Mouse (Mus musculus) gastrocnemius, postnatal 10 days (tissue): ENCODE measurements around the gene Zfp51. TPM values are rescaled to one million over a fixed set of nuclear protein-coding genes. Genes with fewer than 3 reads are reported as not detected.
A peak's percentile ranks its signal among the peaks of the same experiment; 100 is the strongest.
"Not testable (repeated sequence)": the region's sequence is repeated elsewhere in the genome, so short reads cannot be mapped to it uniquely, and the experiment has no call there.

Source experiments
- DNase-seq: peaks from one replicate; pipeline ENCODE4 v3.0.0; 2021; ENCODE audit warnings: mixed read lengths
- long read RNA-seq, 2 experiments: library from polyadenylated mRNA; stranded (forward); transcript quantifications; one replicate each; pipeline ENCODE4 v2.0.0; 2021
- total RNA-seq, 2 experiments: library from RNA; stranded (reverse); gene quantifications; 2 replicates each; pipeline ENCODE4 v1.2.3; 2021

Zfp51 gene
- 1 to 10 TPM; 4.0 to 4.5 TPM for total RNA-seq
- long read RNA-seq, experiment 1, transcript Zfp51-201 (5 exons, 2,574 nt), result major isoform, 7 of 9 reads
- long read RNA-seq, experiment 1, partial matches to known transcripts, result 1 of 9 reads
- long read RNA-seq, experiment 1, other reads (novel, unspliced or antisense), result 1 of 9 reads
- long read RNA-seq, experiment 2, transcript Zfp51-201 (5 exons, 2,574 nt), result major isoform, 9 of 9 reads
- long read RNA-seq, experiment 2, partial matches to known transcripts, result 0 of 9 reads
- long read RNA-seq, experiment 2, other reads (novel, unspliced or antisense), result 0 of 9 reads

GRCm38 (mm10) chr17:21450138-21450704 lies at the start of gene Zfp51:
TSS of gene Zfp51 (plus strand) at chr17:21450374.
- peak; percentile 90 for DNase-seq

- DNase-seq, result peak; percentile 54
These were observed 27.2 kb upstream of the Zfp51 start, which contains the start of gene Zfp54 for GRCm38 (mm10) chr17:21422664-21423599. TSS of gene Zfp54 (plus strand) at chr17:21423227.

- not testable (repeated sequence) for DNase-seq
These were observed 11.3 kb upstream of the Zfp51 start for GRCm38 (mm10) chr17:21438806-21439400.

- DNase-seq, result peak; percentile 42
These were observed 505 bp upstream of the Zfp51 start for GRCm38 (mm10) chr17:21449669-21450068.

GRCm38 (mm10) chr17:21463550-21463949 lies 13.4 kb downstream of the Zfp51 start:
- DNase-seq, result no peak

GRCm38 (mm10) chr17:21472032-21472652 lies 22.0 kb downstream of the Zfp51 start:
- no peak for DNase-seq

GRCm38 (mm10) chr17:21472653-21473307 lies 22.6 kb downstream of the Zfp51 start:
- DNase-seq, result no peak

GRCm38 (mm10) chr17:21473362-21474190 lies 23.4 kb downstream of the Zfp51 start:
- no peak for DNase-seq

GRCm38 (mm10) chr17:21474729-21475128 lies 24.6 kb downstream of the Zfp51 start:
- not testable (repeated sequence) for DNase-seq

GRCm38 (mm10) chr17:21475290-21475689 lies 25.1 kb downstream of the Zfp51 start:
- not testable (repeated sequence) for DNase-seq

- not testable (repeated sequence) for DNase-seq
These were observed 26.2 kb downstream of the Zfp51 start for GRCm38 (mm10) chr17:21476351-21476750.

- DNase-seq, result not testable (repeated sequence)
These were observed 28.1 kb downstream of the Zfp51 start for GRCm38 (mm10) chr17:21478103-21478777.

GRCm38 (mm10) chr17:21488760-21489499 lies 38.8 kb downstream of the Zfp51 start, which contains the start of gene Zfp53:
TSS of gene Zfp53 (plus strand) at chr17:21488998.
- peak; percentile 71 for DNase-seq

- DNase-seq, result no peak
These were observed 39.4 kb downstream of the Zfp51 start for GRCm38 (mm10) chr17:21489500-21490001.

GRCm38 (mm10) chr17:21501365-21501764 lies 51.2 kb downstream of the Zfp51 start:
- DNase-seq, result no peak

- no peak for DNase-seq
These were observed 54.4 kb downstream of the Zfp51 start for GRCm38 (mm10) chr17:21504524-21504923.

- DNase-seq, result no peak
These were observed 56.1 kb downstream of the Zfp51 start for GRCm38 (mm10) chr17:21506258-21506657.

- DNase-seq, result no peak
These were observed 59.6 kb downstream of the Zfp51 start for GRCm38 (mm10) chr17:21509756-21510155.
